8 mouse cellular contexts compared by ENCODE assay signal in genomic region chr2:133436913-133437843, GRCm38 (mm10).
A peak's percentile ranks its signal among the peaks of the same experiment; 100 is the strongest.
DNase-seq lines count a peak whose midpoint lies in the region; ATAC-seq and TF ChIP-seq lines count a peak whose summit lies in the region.

No protein-coding gene starts in this region.

- WGBS in forebrain, embryonic 14.5 days, result 58% methylated on average over 22 of the region's 22 CpGs
- WGBS in forebrain, embryonic 10.5 days, result 77% methylated on average over 22 of the region's 22 CpGs
- 51% methylated on average over 21 of the region's 22 CpGs for WGBS in lung, embryonic 16.5 days
- 47% methylated on average over 22 of the region's 22 CpGs for WGBS in lung, adult 2 months

- DNase-seq in forebrain, embryonic 14.5 days (ENCODE audit: low spot score), result peak; percentile 34
- no peak for DNase-seq in forebrain, embryonic 10.5 days (ENCODE audit: extremely low spot score, low spot score)
- DNase-seq in lung, adult 2 months, result no peak
- DNase-seq in layer of hippocampus, postnatal 10 days (ENCODE audit: low spot score in 2 of 2), result peak; percentile 9 to 28
- peak; percentile 11 for DNase-seq in right cerebral cortex, postnatal 25 days
- no peak for DNase-seq in natural killer cell, adult 2 months (ENCODE audit: low spot score in 2 of 2)
- no peak for DNase-seq in yolk sac, embryonic 10.5 days (ENCODE audit: low spot score)

- no peak for TF ChIP-seq CTCF in lung, adult 2 months (IDR thresholded peaks at IDR 0.05; ENCODE audit: insufficient read depth, low read length)

- H3K9ac ChIP-seq in forebrain, embryonic 14.5 days (ENCODE audit: low read length), result no peak overlapping the region
- H3K9ac ChIP-seq in lung, embryonic 16.5 days (ENCODE audit: low read length), result no peak overlapping the region

- H3K27ac ChIP-seq in forebrain, embryonic 14.5 days (ENCODE audit: low read depth, low read length), result no peak overlapping the region
- no peak overlapping the region for H3K27ac ChIP-seq in forebrain, embryonic 10.5 days
- no peak overlapping the region for H3K27ac ChIP-seq in lung, embryonic 16.5 days (ENCODE audit: low read length)

- H3K4me3 ChIP-seq in forebrain, embryonic 14.5 days (ENCODE audit: low read depth, low read length), result no peak overlapping the region; the same call in 1 of the 2 replicates
- no peak overlapping the region for H3K4me3 ChIP-seq in forebrain, embryonic 10.5 days
- peak overlapping the region; percentile 25 for H3K4me3 ChIP-seq in lung, embryonic 16.5 days (ENCODE audit: low read length)
- H3K4me3 ChIP-seq in lung, adult 2 months (replicated peaks; ENCODE audit: extremely low read depth, low read depth, low read length), result no peak overlapping the region

- H3K36me3 ChIP-seq in forebrain, embryonic 14.5 days (ENCODE audit: control insufficient read depth, insufficient read depth, low read length), result no peaks in the 10 kb centered on the region
- H3K36me3 ChIP-seq in forebrain, embryonic 10.5 days (replicated peaks), result no peaks in the 10 kb centered on the region
- H3K36me3 ChIP-seq in lung, embryonic 16.5 days (ENCODE audit: control insufficient read depth, insufficient read depth, low read length), result no peaks in the 10 kb centered on the region

- no peak for TF ChIP-seq POLR2A in lung, adult 2 months (IDR thresholded peaks at IDR 0.05; ENCODE audit: borderline replicate concordance, extremely low read depth, low read depth, low read length)

- H3K4me2 ChIP-seq in forebrain, embryonic 14.5 days (ENCODE audit: low read length), result peak overlapping the region; percentile 18
- peak overlapping the region; percentile 50 for H3K4me2 ChIP-seq in lung, embryonic 16.5 days (ENCODE audit: low read depth, low read length)

- H3K4me1 ChIP-seq in forebrain, embryonic 14.5 days (ENCODE audit: control insufficient read depth, insufficient read depth, low read length), result no peaks in the 10 kb centered on the region
- peaks cover 8% of the 10 kb centered on the region; the same call in 1 of the 2 replicates for H3K4me1 ChIP-seq in forebrain, embryonic 10.5 days
- no peaks in the 10 kb centered on the region; the same call in 1 of the 2 replicates for H3K4me1 ChIP-seq in lung, embryonic 16.5 days (replicated peaks; ENCODE audit: control insufficient read depth, insufficient read depth, low read length)
- no peaks in the 10 kb centered on the region for H3K4me1 ChIP-seq in lung, adult 2 months (ENCODE audit: control insufficient read depth, insufficient read depth, low read length)

- H3K9me3 ChIP-seq in forebrain, embryonic 14.5 days (replicated peaks; ENCODE audit: control insufficient read depth, low read length), result no peaks in the 10 kb centered on the region
- H3K9me3 ChIP-seq in forebrain, embryonic 10.5 days, result no peaks in the 10 kb centered on the region
- no peaks in the 10 kb centered on the region for H3K9me3 ChIP-seq in lung, embryonic 16.5 days (ENCODE audit: control insufficient read depth, low read length)

- ATAC-seq in forebrain, embryonic 14.5 days, result peak; percentile 48; the same call in 1 of the 2 replicates
- ATAC-seq in lung, embryonic 16.5 days (ENCODE audit: low read depth), result no peak

- no peaks in the 10 kb centered on the region for H3K27me3 ChIP-seq in forebrain, embryonic 14.5 days (replicated peaks; ENCODE audit: control insufficient read depth, insufficient read depth, low read length)
- H3K27me3 ChIP-seq in forebrain, embryonic 10.5 days (ENCODE audit: poor library complexity, severe bottlenecking), result no peaks in the 10 kb centered on the region
- no peaks in the 10 kb centered on the region for H3K27me3 ChIP-seq in lung, embryonic 16.5 days (ENCODE audit: control insufficient read depth, insufficient read depth, low read depth, low read length)

Comparison
In these comparisons a context has a peak if more than half of its experiments do, and no peak if none do; other contexts are left out.
1. DNase-seq: peak in forebrain, embryonic 14.5 days (single experiment), layer of hippocampus, postnatal 10 days (2 of 2) and right cerebral cortex, postnatal 25 days (single experiment); none in forebrain, embryonic 10.5 days (single experiment), lung, adult 2 months (single experiment), natural killer cell, adult 2 months (0 of 2) and yolk sac, embryonic 10.5 days (single experiment).